Mouse (Mus musculus) liver, embryonic 15.5 days (tissue): ENCODE data around the gene Rpl21. TPM values are rescaled to one million over a fixed set of nuclear protein-coding genes. Genes with fewer than 3 reads are reported as not detected.

Source experiments
- ATAC-seq: fragments of 200-750 bp; cut with Nextera tagmentation; 2 replicates; pipeline ENCODE4 v1.8.0; 2017; ENCODE audit warnings: moderate number of reproducible peaks, mild to moderate bottlenecking, moderate library complexity; ENCODE audit not compliant: insufficient read depth
- H3K27ac ChIP-seq: fragments of 300-500 bp; sonication (generic); replicated peaks from 2 replicates; pipeline ENCODE4 v1.5.1; 2015; ENCODE audit warnings: mild to moderate bottlenecking, inconsistent platforms
- H3K27me3 ChIP-seq: fragments of 300-500 bp; sonication (generic); 2 replicates; pipeline ENCODE4 v1.6.1; 2015; ENCODE audit warnings: mild to moderate bottlenecking, inconsistent platforms
- H3K36me3 ChIP-seq: fragments of 300-500 bp; sonication (generic); replicated peaks from 2 replicates; pipeline ENCODE4 v1.6.1; 2015; ENCODE audit warnings: moderate library complexity, mild to moderate bottlenecking, inconsistent platforms
- H3K4me1 ChIP-seq: fragments of 300-500 bp; sonication (generic); replicated peaks from 2 replicates; pipeline ENCODE4 v1.6.1; 2015; ENCODE audit warnings: inconsistent platforms
- H3K4me2 ChIP-seq: fragments of 300-500 bp; sonication (generic); 2 replicates; pipeline ENCODE4 v1.6.1; 2015; ENCODE audit warnings: moderate library complexity, mild to moderate bottlenecking, inconsistent platforms
- H3K4me3 ChIP-seq: fragments of 300-500 bp; sonication (generic); replicated peaks from 2 replicates; pipeline ENCODE4 v1.5.1; 2015; ENCODE audit warnings: mild to moderate bottlenecking, inconsistent platforms
- H3K9ac ChIP-seq: fragments of 300-500 bp; sonication (generic); 2 replicates; pipeline ENCODE4 v1.6.1; 2015; ENCODE audit warnings: moderate library complexity, mild to moderate bottlenecking, inconsistent platforms
- H3K9me3 ChIP-seq: fragments of 300-500 bp; sonication (generic); replicated peaks from 2 replicates; pipeline ENCODE4 v1.6.1; 2016; ENCODE audit warnings: inconsistent platforms
- WGBS: fragments of 180-500 bp; shearing (Covaris S2); methylation state at CpG from one replicate; pipeline ENCODE4 v1.1.7; 2015; ENCODE audit warnings: mixed read lengths; ENCODE audit not compliant: insufficient replicate concordance; 5-methylcytosine and 5-hydroxymethylcytosine counted together
- polyA plus RNA-seq: library from polyadenylated mRNA; unstranded; fragments of >200 nt; fragmentation: Nextera tagmentation; extraction: Ambion mirVana; gene quantifications from 2 replicates; pipeline ENCODE4 v1.2.1, GENCODE M21; 2015

Gene Rpl21
- polyA plus RNA-seq, 1 experiment from 2014 or later, result 276 TPM

GRCm38 (mm10) chr5:146833673-146834201 lies 1.0 kb downstream of the Rpl21 start:
- peaks cover 52% of the 10 kb centered on the region for H3K4me1 ChIP-seq
- H3K27me3 ChIP-seq, result no peaks in the 10 kb centered on the region
- H3K36me3 ChIP-seq, result peaks cover 47% of the 10 kb centered on the region
- peak overlapping the region; percentile 93 for H3K27ac ChIP-seq
- H3K4me2 ChIP-seq, result peak overlapping the region; percentile 87
- peak overlapping the region; percentile 80 for H3K4me3 ChIP-seq
- WGBS, result 4% methylated on average over 8 of the region's 8 CpGs
- no peak for ATAC-seq
- peak overlapping the region; percentile 83 for H3K9ac ChIP-seq
- H3K9me3 ChIP-seq, result no peaks in the 10 kb centered on the region

DNA sequence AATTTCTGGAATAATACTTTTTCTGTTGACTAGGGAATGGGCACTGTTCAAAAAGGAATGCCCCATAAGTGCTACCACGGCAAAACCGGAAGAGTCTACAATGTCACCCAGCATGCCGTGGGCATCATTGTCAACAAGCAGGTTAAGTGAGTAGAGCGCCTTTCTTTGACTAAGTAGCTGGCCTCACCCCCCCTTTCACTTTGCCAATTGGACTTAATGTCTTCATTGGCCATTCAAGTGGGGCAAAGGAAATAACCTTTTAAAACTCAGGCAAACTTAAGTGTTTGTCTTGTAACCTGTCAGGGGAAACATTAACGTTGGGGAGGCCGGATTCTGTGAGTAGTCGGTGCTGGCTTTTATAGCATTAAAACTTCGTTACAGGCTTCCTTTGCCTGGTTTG lies 2.3 kb downstream of the Rpl21 start:
- no peaks in the 10 kb centered on the region for H3K9me3 ChIP-seq
- H3K36me3 ChIP-seq, result peaks cover 47% of the 10 kb centered on the region
- peak overlapping the region; percentile 93; the same call in 1 of the 2 replicates for H3K27ac ChIP-seq
- H3K27me3 ChIP-seq, result no peaks in the 10 kb centered on the region
- no peak for ATAC-seq
- H3K4me2 ChIP-seq, result peak overlapping the region; percentile 87
- H3K9ac ChIP-seq, result peak overlapping the region; percentile 83; the same call in 1 of the 2 replicates
- WGBS, result 36% methylated on average over 8 of the region's 8 CpGs
- H3K4me1 ChIP-seq, result peaks cover 44% of the 10 kb centered on the region
- peak overlapping the region; percentile 80; the same call in 1 of the 2 replicates for H3K4me3 ChIP-seq

DNA sequence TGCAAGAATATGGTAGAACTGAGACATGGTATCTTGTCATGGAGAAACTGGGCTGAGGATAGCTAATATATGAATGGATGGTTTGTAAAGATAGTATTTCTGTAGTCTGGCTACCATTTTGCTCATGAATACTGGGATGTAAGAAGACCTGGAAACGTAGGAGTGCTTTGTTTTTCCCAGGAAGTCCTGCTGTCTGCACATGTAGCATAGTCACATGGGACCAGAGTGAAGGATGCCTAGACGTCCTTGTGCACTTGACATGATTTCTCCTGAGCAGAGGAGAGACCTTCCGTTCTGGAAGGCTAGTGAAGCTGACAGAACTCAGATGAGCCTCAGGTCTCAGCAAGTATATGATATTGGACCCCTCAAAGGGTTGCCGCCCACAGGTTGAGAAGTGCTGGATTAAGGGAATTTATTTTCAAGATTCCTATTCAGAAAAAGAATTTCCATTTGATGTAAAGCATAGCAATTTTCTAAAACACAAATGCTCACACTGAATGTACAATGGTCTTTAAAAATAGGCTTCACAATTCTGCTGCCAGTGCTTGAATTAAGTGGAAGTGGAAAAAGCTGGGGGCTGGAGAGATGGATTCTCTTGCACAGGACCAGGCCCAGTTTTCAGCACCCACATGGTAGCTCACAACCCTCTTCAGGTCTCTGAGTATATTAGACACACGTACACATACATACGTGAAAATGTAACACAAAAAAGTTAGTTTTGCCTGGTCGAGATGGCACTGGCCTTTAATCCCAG lies 5.5 kb downstream of the Rpl21 start:
- H3K9ac ChIP-seq, result no peak overlapping the region
- H3K9me3 ChIP-seq, result no peaks in the 10 kb centered on the region
- peaks cover 47% of the 10 kb centered on the region for H3K36me3 ChIP-seq
- 69% methylated on average over 7 of the region's 7 CpGs for whole genome bisulfite sequencing
- H3K27ac ChIP-seq, result no peak overlapping the region
- no peak overlapping the region for H3K4me3 ChIP-seq
- no peak for ATAC-seq
- peaks cover 5% of the 10 kb centered on the region; the same call in 1 of the 2 replicates for H3K27me3 ChIP-seq
- no peak overlapping the region for H3K4me2 ChIP-seq
- peaks cover 34% of the 10 kb centered on the region for H3K4me1 ChIP-seq

DNA sequence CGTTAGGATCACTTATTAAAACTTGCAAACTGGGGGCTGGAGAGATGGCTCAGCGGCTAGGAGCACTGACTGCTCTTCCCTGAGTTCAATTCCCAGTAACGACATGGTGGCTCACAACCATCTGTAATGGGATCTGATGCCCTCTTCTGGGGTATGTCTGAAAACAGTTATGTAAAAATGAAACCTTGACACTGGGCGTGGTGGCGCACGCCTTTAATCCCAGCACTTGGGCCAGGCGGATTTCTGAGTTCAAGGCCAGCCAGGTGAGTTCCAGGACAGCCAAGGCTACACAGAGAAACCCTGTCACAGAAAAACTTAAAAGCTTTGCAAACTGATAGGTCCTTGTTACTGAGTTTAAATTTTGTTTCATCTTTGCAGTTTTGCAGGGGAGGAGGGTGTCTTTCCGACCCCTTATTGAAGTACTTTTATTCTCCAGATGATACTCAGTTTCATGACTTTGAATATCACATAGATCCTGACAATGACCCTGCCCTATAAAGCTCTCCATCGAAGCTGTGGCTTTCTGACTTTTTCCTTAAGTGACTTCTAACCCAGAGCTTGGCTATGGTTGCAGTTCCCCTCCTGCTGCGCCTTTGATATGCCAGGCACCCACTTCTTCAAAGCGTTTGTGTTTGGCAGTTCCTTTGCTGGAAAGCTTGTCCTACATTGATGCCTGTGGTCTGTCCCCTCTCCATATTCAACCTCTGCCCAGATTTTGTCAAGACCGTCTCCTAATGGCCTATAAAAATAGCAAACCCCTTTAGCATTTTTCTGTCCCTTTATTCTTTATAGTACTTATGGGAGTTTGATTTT lies 6.4 kb downstream of the Rpl21 start:
- ATAC-seq, result no peak
- Histone ChIP-seq H3K4me1 (peaks cover 28% of the 10 kb centered on the region), H3K9ac (no peak overlapping the region), H3K36me3 (peaks cover 46% of the 10 kb centered on the region), H3K27me3 (peaks cover 14% of the 10 kb centered on the region), H3K27ac (no peak overlapping the region), H3K4me2 (no peak overlapping the region), H3K4me3 (no peak overlapping the region), H3K9me3 (no peaks in the 10 kb centered on the region)
- 48% methylated on average over 12 of the region's 12 CpGs for WGBS

DNA sequence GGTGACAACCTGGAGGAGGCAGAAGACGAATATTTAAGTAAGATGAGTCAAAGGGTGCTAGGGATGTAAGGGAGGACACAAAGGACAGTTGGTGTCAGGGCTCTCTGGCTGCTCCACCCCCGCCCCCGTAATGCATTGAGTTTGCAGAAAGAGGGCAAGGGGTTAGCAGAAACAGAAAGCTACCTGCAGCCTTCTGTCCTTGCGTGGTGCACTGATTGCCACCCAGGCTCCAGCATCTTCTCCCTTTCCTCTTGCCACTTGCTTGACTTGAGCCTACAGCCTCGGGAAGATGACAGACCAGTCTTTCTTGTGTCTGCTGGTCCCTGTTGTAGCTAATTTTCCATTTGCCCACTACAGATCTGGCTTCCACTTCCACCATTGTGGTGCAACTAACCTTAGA lies 7.1 kb downstream of the Rpl21 start:
- whole genome bisulfite sequencing, result 48% methylated on average over 5 of the region's 5 CpGs
- ATAC-seq, result no peak
- Histone ChIP-seq H3K4me2 (no peak overlapping the region), H3K27ac (no peak overlapping the region), H3K4me1 (peaks cover 24% of the 10 kb centered on the region), H3K9me3 (no peaks in the 10 kb centered on the region), H3K27me3 (peaks cover 21% of the 10 kb centered on the region), H3K9ac (no peak overlapping the region), H3K4me3 (no peak overlapping the region), H3K36me3 (peaks cover 39% of the 10 kb centered on the region)

DNA sequence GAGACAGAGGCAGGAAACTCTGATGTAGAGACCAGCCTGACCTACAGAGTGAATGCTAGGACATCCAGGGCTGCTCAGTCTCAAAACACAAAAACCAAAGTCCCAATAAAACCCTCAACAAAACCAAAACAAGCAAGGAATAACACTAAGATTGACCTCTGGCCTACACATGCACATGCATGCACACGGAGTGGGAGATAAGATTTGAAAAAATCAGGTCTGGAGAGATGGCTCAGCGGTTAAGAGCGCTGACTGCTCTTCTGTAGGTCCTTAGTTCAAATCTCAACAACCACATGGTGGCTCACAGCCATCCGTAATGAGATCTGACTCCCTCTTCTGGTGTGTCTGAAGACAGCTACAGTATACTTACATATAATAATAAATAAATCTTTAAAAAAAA lies 7.7 kb downstream of the Rpl21 start:
- H3K9ac ChIP-seq, result no peak overlapping the region
- no peak overlapping the region for H3K4me2 ChIP-seq
- 46% methylated on average over 4 of the region's 4 CpGs for WGBS

DNA sequence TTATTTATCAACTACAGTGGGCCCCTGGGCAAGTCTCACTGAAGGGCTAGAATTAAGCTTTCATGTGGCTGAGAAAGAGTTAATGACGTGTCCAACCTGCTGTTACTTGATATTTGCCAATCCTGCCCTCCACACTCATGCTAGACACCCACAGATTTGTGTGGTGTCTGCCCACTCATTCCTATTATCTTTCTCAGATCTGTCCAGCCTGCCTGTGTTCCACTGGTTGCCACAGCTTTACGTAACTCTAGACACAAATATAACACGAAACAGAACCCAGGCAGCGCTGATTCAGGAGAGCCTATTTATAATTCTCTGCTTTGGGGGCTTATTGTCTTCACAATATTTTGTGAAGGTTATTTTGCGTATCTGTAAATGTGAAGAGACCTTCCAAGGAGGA lies 8.6 kb downstream of the Rpl21 start:
- Histone ChIP-seq H3K9me3 (no peaks in the 10 kb centered on the region), H3K27me3 (peaks cover 36% of the 10 kb centered on the region), H3K4me1 (peaks cover 24% of the 10 kb centered on the region), H3K27ac (no peak overlapping the region), H3K9ac (no peak overlapping the region), H3K36me3 (peaks cover 24% of the 10 kb centered on the region), H3K4me3 (no peak overlapping the region), H3K4me2 (no peak overlapping the region)
- WGBS, result 68% methylated on average over 5 of the region's 5 CpGs
- no peak for ATAC-seq

More for the DNA sequence above, 7.7 kb downstream of the Rpl21 start:
- Histone ChIP-seq H3K4me1 (peaks cover 24% of the 10 kb centered on the region), H3K27me3 (peaks cover 27% of the 10 kb centered on the region), H3K4me3 (no peak overlapping the region), H3K36me3 (peaks cover 33% of the 10 kb centered on the region), H3K9me3 (no peaks in the 10 kb centered on the region), H3K27ac (no peak overlapping the region)
- no peak for ATAC-seq

- no peak overlapping the region for H3K27ac ChIP-seq
- H3K9me3 ChIP-seq, result no peaks in the 10 kb centered on the region
- peaks cover 43% of the 10 kb centered on the region for H3K27me3 ChIP-seq
- whole genome bisulfite sequencing, result 72% methylated on average over 4 of the region's 4 CpGs
- H3K4me3 ChIP-seq, result no peak overlapping the region
- no peak overlapping the region for H3K9ac ChIP-seq
- peaks cover 24% of the 10 kb centered on the region for H3K4me1 ChIP-seq
- peaks cover 17% of the 10 kb centered on the region for H3K36me3 ChIP-seq
- H3K4me2 ChIP-seq, result no peak overlapping the region
- ATAC-seq, result no peak
These were observed 9.3 kb downstream of the Rpl21 start for GRCm38 (mm10) chr5:146841996-146842395.

- ATAC-seq, result peak; percentile 10; the same call in 1 of the 2 replicates
- H3K36me3 ChIP-seq, result no peaks in the 10 kb centered on the region
- peaks cover 47% of the 10 kb centered on the region for H3K27me3 ChIP-seq
- peak overlapping the region; percentile 84 for H3K4me2 ChIP-seq
- H3K4me3 ChIP-seq, result peak overlapping the region; percentile 56
- H3K27ac ChIP-seq, result no peak overlapping the region
- 13% methylated on average over 6 of the region's 6 CpGs for WGBS
- peaks cover 24% of the 10 kb centered on the region for H3K4me1 ChIP-seq
- H3K9ac ChIP-seq, result no peak overlapping the region
- no peaks in the 10 kb centered on the region for H3K9me3 ChIP-seq
These were observed 11.7 kb downstream of the Rpl21 start for GRCm38 (mm10) chr5:146844301-146844941.

GRCm38 (mm10) chr5:146844945-146845365 lies 12.3 kb downstream of the Rpl21 start, which contains the start of gene Rasl11a:
TSS of gene Rasl11a (plus strand) at chr5:146845071.
- Histone ChIP-seq H3K9me3 (no peaks in the 10 kb centered on the region), H3K4me3 (peak within 1 kb of the TSS; percentile 56), H3K4me1 (peaks cover 20% of the 10 kb centered on the region), H3K36me3 (no peaks in the 10 kb centered on the region), H3K27me3 (peaks cover 47% of the 10 kb centered on the region), H3K4me2 (peak within 1 kb of the TSS; percentile 84), H3K9ac (peak within 1 kb of the TSS; percentile 31; the same call in 1 of the 2 replicates), H3K27ac (0 out of 2 replicates have a peak within 1 kb of the TSS, but pooled peaks have one; percentile 24)
- peak; percentile 79 for ATAC-seq
- WGBS, result under 1% methylated on average over 39 of the region's 40 CpGs
